Mouse (Mus musculus): ENCODE measurements around the gene Klhdc8b. TPM values are rescaled to one million over a fixed set of nuclear protein-coding genes. Genes with fewer than 3 reads are reported as not detected.

Klhdc8b gene
- polyA plus RNA-seq, 1 experiment from 2014 or later = 26.8 TPM

GRCm38 (mm10) chr9:108493246-108493645 lies 31.9 kb upstream of the Klhdc8b start:
- peaks cover 17% of the 10 kb centered on the region for H3K4me1 ChIP-seq (replicated peaks; ENCODE audit: control insufficient read depth, insufficient read depth, low read length)
- no peak for DNase-seq (ENCODE audit: low spot score)
- H3K4me2 ChIP-seq = no peak overlapping the region
- H3K36me3 ChIP-seq (ENCODE audit: control insufficient read depth, insufficient read depth, low read length) = peaks cover 56% of the 10 kb centered on the region
- WGBS = 94% methylated on average over 8 of the region's 8 CpGs
- H3K9me3 ChIP-seq (ENCODE audit: control insufficient read depth, low read length) = no peaks in the 10 kb centered on the region
- ATAC-seq (replicated peaks; ENCODE audit: low FRiP score) = no peak
- no peak overlapping the region for H3K4me3 ChIP-seq (ENCODE audit: low read depth, low read length)
- H3K9ac ChIP-seq (ENCODE audit: low read depth, low read length) = no peak overlapping the region
- H3K27me3 ChIP-seq (replicated peaks; ENCODE audit: control insufficient read depth, insufficient read depth, low read length) = no peaks in the 10 kb centered on the region
- no peak overlapping the region for H3K27ac ChIP-seq (ENCODE audit: low read depth, low read length)

GRCm38 (mm10) chr9:108492043-108492750 lies 30.8 kb upstream of the Klhdc8b start:
- Histone ChIP-seq H3K36me3 (ENCODE audit: control insufficient read depth, insufficient read depth, low read length) (peaks cover 52% of the 10 kb centered on the region), H3K9me3 (ENCODE audit: control insufficient read depth, low read length) (no peaks in the 10 kb centered on the region), H3K27me3 (replicated peaks; ENCODE audit: control insufficient read depth, insufficient read depth, low read length) (no peaks in the 10 kb centered on the region), H3K4me2 (peak overlapping the region; percentile 97), H3K9ac (ENCODE audit: low read depth, low read length) (peak overlapping the region; percentile 92), H3K4me3 (ENCODE audit: low read depth, low read length) (peak overlapping the region; percentile 95), H3K4me1 (replicated peaks; ENCODE audit: control insufficient read depth, insufficient read depth, low read length) (peaks cover 17% of the 10 kb centered on the region), H3K27ac (ENCODE audit: low read depth, low read length) (peak overlapping the region; percentile 97)
- WGBS = 83% methylated on average over 16 of the region's 16 CpGs
- no peak for DNase-seq (ENCODE audit: low spot score)
- no peak for ATAC-seq (replicated peaks; ENCODE audit: low FRiP score)

- Histone ChIP-seq H3K4me3 (ENCODE audit: low read depth, low read length) (peak overlapping the region; percentile 95), H3K9ac (ENCODE audit: low read depth, low read length) (peak overlapping the region; percentile 92), H3K9me3 (ENCODE audit: control insufficient read depth, low read length) (no peaks in the 10 kb centered on the region), H3K4me1 (replicated peaks; ENCODE audit: control insufficient read depth, insufficient read depth, low read length) (peaks cover 17% of the 10 kb centered on the region), H3K27me3 (replicated peaks; ENCODE audit: control insufficient read depth, insufficient read depth, low read length) (no peaks in the 10 kb centered on the region), H3K4me2 (peak overlapping the region; percentile 97), H3K36me3 (ENCODE audit: control insufficient read depth, insufficient read depth, low read length) (peaks cover 45% of the 10 kb centered on the region), H3K27ac (ENCODE audit: low read depth, low read length) (peak overlapping the region; percentile 97)
- WGBS = 6% methylated on average over 12 of the region's 12 CpGs
- ATAC-seq (replicated peaks; ENCODE audit: low FRiP score) = peak; percentile 10; the same call in 1 of the 2 replicates
- DNase-seq (ENCODE audit: low spot score) = no peak
Observed at GRCm38 (mm10) chr9:108491286-108491580, 29.9 kb upstream of the Klhdc8b start.

- Histone ChIP-seq H3K4me1 (replicated peaks; ENCODE audit: control insufficient read depth, insufficient read depth, low read length) (peaks cover 17% of the 10 kb centered on the region), H3K36me3 (ENCODE audit: control insufficient read depth, insufficient read depth, low read length) (peaks cover 42% of the 10 kb centered on the region)
- WGBS = under 1% methylated on average over 69 of the region's 69 CpGs
Observed at GRCm38 (mm10) chr9:108490559-108491285, 29.3 kb upstream of the Klhdc8b start, which contains the start of gene Usp19. Usp19 (plus strand) TSS chr9:108490602.

GRCm38 (mm10) chr9:108489702-108490558 lies 28.5 kb upstream of the Klhdc8b start:
- peak overlapping the region; percentile 97 for H3K27ac ChIP-seq (ENCODE audit: low read depth, low read length)
- peaks cover 40% of the 10 kb centered on the region for H3K36me3 ChIP-seq (ENCODE audit: control insufficient read depth, insufficient read depth, low read length)
- peak overlapping the region; percentile 97 for H3K4me2 ChIP-seq
- H3K4me1 ChIP-seq (replicated peaks; ENCODE audit: control insufficient read depth, insufficient read depth, low read length) = peaks cover 17% of the 10 kb centered on the region
- ATAC-seq (replicated peaks; ENCODE audit: low FRiP score) = no peak
- DNase-seq (ENCODE audit: low spot score) = no peak
- H3K9me3 ChIP-seq (ENCODE audit: control insufficient read depth, low read length) = no peaks in the 10 kb centered on the region
- 70% methylated on average over 26 of the region's 26 CpGs for WGBS
- no peaks in the 10 kb centered on the region for H3K27me3 ChIP-seq (replicated peaks; ENCODE audit: control insufficient read depth, insufficient read depth, low read length)
- peak overlapping the region; percentile 95 for H3K4me3 ChIP-seq (ENCODE audit: low read depth, low read length)
- peak overlapping the region; percentile 92; the same call in 1 of the 2 replicates for H3K9ac ChIP-seq (ENCODE audit: low read depth, low read length)

More at GRCm38 (mm10) chr9:108490559-108491285, 29.3 kb upstream of the Klhdc8b start, which contains the start of gene Usp19:
- DNase-seq (ENCODE audit: low spot score) (peak; percentile 94), ATAC-seq (replicated peaks; ENCODE audit: low FRiP score) (peak; percentile 92)
- H3K4me2 ChIP-seq = peak within 1 kb of the TSS; percentile 97
- H3K4me3 ChIP-seq (ENCODE audit: low read depth, low read length) = peak within 1 kb of the TSS; percentile 95
- peak within 1 kb of the TSS; percentile 92 for H3K9ac ChIP-seq (ENCODE audit: low read depth, low read length)
- H3K27ac ChIP-seq (ENCODE audit: low read depth, low read length) = peak within 1 kb of the TSS; percentile 97
- no peaks in the 10 kb centered on the region for H3K27me3 ChIP-seq (replicated peaks; ENCODE audit: control insufficient read depth, insufficient read depth, low read length)
- H3K9me3 ChIP-seq (ENCODE audit: control insufficient read depth, low read length) = no peaks in the 10 kb centered on the region

GRCm38 (mm10) chr9:108489215-108489614 lies 27.8 kb upstream of the Klhdc8b start:
- Histone ChIP-seq H3K27me3 (replicated peaks; ENCODE audit: control insufficient read depth, insufficient read depth, low read length) (no peaks in the 10 kb centered on the region), H3K36me3 (ENCODE audit: control insufficient read depth, insufficient read depth, low read length) (peaks cover 34% of the 10 kb centered on the region), H3K27ac (ENCODE audit: low read depth, low read length) (no peak overlapping the region), H3K9me3 (ENCODE audit: control insufficient read depth, low read length) (no peaks in the 10 kb centered on the region), H3K9ac (ENCODE audit: low read depth, low read length) (no peak overlapping the region), H3K4me1 (replicated peaks; ENCODE audit: control insufficient read depth, insufficient read depth, low read length) (peaks cover 17% of the 10 kb centered on the region), H3K4me3 (ENCODE audit: low read depth, low read length) (no peak overlapping the region), H3K4me2 (no peak overlapping the region)
- WGBS = 96% methylated on average over 20 of the region's 20 CpGs
- no peak for DNase-seq (ENCODE audit: low spot score)
- ATAC-seq (replicated peaks; ENCODE audit: low FRiP score) = no peak

- WGBS = 91% methylated on average over 17 of the region's 17 CpGs
- no peaks in the 10 kb centered on the region for H3K9me3 ChIP-seq (ENCODE audit: control insufficient read depth, low read length)
- H3K9ac ChIP-seq (ENCODE audit: low read depth, low read length) = no peak overlapping the region
- no peak overlapping the region for H3K4me3 ChIP-seq (ENCODE audit: low read depth, low read length)
- H3K4me2 ChIP-seq = no peak overlapping the region
- DNase-seq (ENCODE audit: low spot score) (no peak), ATAC-seq (replicated peaks; ENCODE audit: low FRiP score) (no peak)
- H3K27me3 ChIP-seq (replicated peaks; ENCODE audit: control insufficient read depth, insufficient read depth, low read length) = no peaks in the 10 kb centered on the region
- H3K27ac ChIP-seq (ENCODE audit: low read depth, low read length) = no peak overlapping the region
- peaks cover 17% of the 10 kb centered on the region for H3K4me1 ChIP-seq (replicated peaks; ENCODE audit: control insufficient read depth, insufficient read depth, low read length)
- peaks cover 31% of the 10 kb centered on the region for H3K36me3 ChIP-seq (ENCODE audit: control insufficient read depth, insufficient read depth, low read length)
Observed at GRCm38 (mm10) chr9:108488403-108488802, 27.0 kb upstream of the Klhdc8b start.

GRCm38 (mm10) chr9:108486973-108487530 lies 25.7 kb upstream of the Klhdc8b start:
- Histone ChIP-seq H3K36me3 (ENCODE audit: control insufficient read depth, insufficient read depth, low read length) (peaks cover 25% of the 10 kb centered on the region), H3K9ac (ENCODE audit: low read depth, low read length) (no peak overlapping the region)

More at GRCm38 (mm10) chr9:108486973-108487530, 25.7 kb upstream of the Klhdc8b start:
- no peak for DNase-seq (ENCODE audit: low spot score)
- Histone ChIP-seq H3K4me3 (ENCODE audit: low read depth, low read length) (no peak overlapping the region), H3K9me3 (ENCODE audit: control insufficient read depth, low read length) (no peaks in the 10 kb centered on the region), H3K4me1 (replicated peaks; ENCODE audit: control insufficient read depth, insufficient read depth, low read length) (peaks cover 12% of the 10 kb centered on the region), H3K4me2 (no peak overlapping the region), H3K27me3 (replicated peaks; ENCODE audit: control insufficient read depth, insufficient read depth, low read length) (no peaks in the 10 kb centered on the region), H3K27ac (ENCODE audit: low read depth, low read length) (no peak overlapping the region)
- no peak for ATAC-seq (replicated peaks; ENCODE audit: low FRiP score)
- 85% methylated on average over 8 of the region's 8 CpGs for WGBS
